Mouse (Mus musculus): ENCODE results near the gene Hspe1.

GRCm38 (mm10) chr1:55082106-55082505 lies 5.8 kb upstream of the Hspe1 start:
- TF ChIP-seq CTCF (conservative IDR thresholded peaks at IDR 0.05; ENCODE audit: insufficient read depth, insufficient read length, low read depth, low read length) (no peak), POLR2A (IDR thresholded peaks at IDR 0.05; ENCODE audit: low read depth, low read length) (no peak)

Data from kidney, adult 2 months (tissue).